Mouse (Mus musculus) heart, postnatal 10 days (tissue): ENCODE measurements around the gene Mapkapk3. TPM values are rescaled to one million over a fixed set of nuclear protein-coding genes. Genes with fewer than 3 reads are reported as not detected.

Experiments
- DNase-seq, 2 experiments: peaks; one replicate each; pipeline ENCODE4 v3.0.0; 2021
- intact Hi-C: fragments of 180-260 bp; cut with DNase I; formaldehyde crosslinking; loops from one replicate; pipeline ENCODE4 v1.15.1; 2025
- total RNA-seq, 2 experiments: library from RNA; stranded (reverse); gene quantifications; 2 replicates each; pipeline ENCODE4 v1.2.3; 2021

The Mapkapk3 gene
- 10 to 100 TPM; 22.1 to 23.3 TPM for total RNA-seq

- intact Hi-C loops, result loop anchor here (2.0 to 10.0 kb wide), 4 partner anchors 125 to 602 kb away; partner anchors contain the start of genes Dcaf1 and Tex264
Observed at GRCm38 (mm10) chr9:107289211-107290076, at the start of gene Mapkapk3. Gene Mapkapk3 (minus strand): TSS chr9:107289877.

GRCm38 (mm10) chr9:107338172-107338883, 48.7 kb upstream of the Mapkapk3 start, which contains the start of gene Hemk1:
Gene Hemk1 (minus strand): TSS chr9:107338350.
- peak; percentile 79 to 86 for DNase-seq
- intact Hi-C loops, result loop anchor here (5.0 kb wide), 1 partner anchor 436 kb away; no protein-coding TSS in a partner anchor

More at GRCm38 (mm10) chr9:107289211-107290076, at the start of gene Mapkapk3:
- DNase-seq, result peak; percentile 92 to 94

GRCm38 (mm10) chr9:107336386-107336785, 46.7 kb upstream of the Mapkapk3 start:
- intact Hi-C loops, result loop anchor here (1.0 to 5.0 kb wide), 2 partner anchors 42 to 434 kb away; no protein-coding TSS in a partner anchor
- DNase-seq, result no peak

- intact Hi-C loops, result loop anchor here (1.0 to 5.0 kb wide), 2 partner anchors 42 to 434 kb away; no protein-coding TSS in a partner anchor
- peak; percentile 84 to 87 for DNase-seq
Observed at GRCm38 (mm10) chr9:107335909-107336308, 46.2 kb upstream of the Mapkapk3 start.

- intact Hi-C loops, result loop anchor here (5.0 kb wide), 1 partner anchor 433 kb away; no protein-coding TSS in a partner anchor
- DNase-seq, result no peak
Observed at GRCm38 (mm10) chr9:107335046-107335445, 45.4 kb upstream of the Mapkapk3 start.

- intact Hi-C loops, result no loop called here
- no peak for DNase-seq
Observed at GRCm38 (mm10) chr9:107334356-107334755, 44.7 kb upstream of the Mapkapk3 start.

GRCm38 (mm10) chr9:107333686-107334085, 44.0 kb upstream of the Mapkapk3 start:
- intact Hi-C loops, result no loop called here
- DNase-seq, result no peak

GRCm38 (mm10) chr9:107330791-107331190, 41.1 kb upstream of the Mapkapk3 start:
- intact Hi-C loops, result no loop called here
- no peak for DNase-seq

- peak in 1 of 2 experiments; percentile 16 for DNase-seq
- intact Hi-C loops, result no loop called here
Observed at GRCm38 (mm10) chr9:107327879-107328620, 38.4 kb upstream of the Mapkapk3 start.

GRCm38 (mm10) chr9:107325904-107326303, 36.2 kb upstream of the Mapkapk3 start:
- DNase-seq, result peak; percentile 77 to 81
- intact Hi-C loops, result no loop called here

GRCm38 (mm10) chr9:107324799-107325561, 35.3 kb upstream of the Mapkapk3 start:
- intact Hi-C loops, result no loop called here
- peak; percentile 41 to 51 for DNase-seq

GRCm38 (mm10) chr9:107323558-107323957, 33.9 kb upstream of the Mapkapk3 start:
- intact Hi-C loops, result loop anchor here (1.0 kb wide), 2 partner anchors 15 to 23 kb away; no protein-coding TSS in a partner anchor
- DNase-seq, result peak; percentile 93 to 95

GRCm38 (mm10) chr9:107322461-107323050, 32.9 kb upstream of the Mapkapk3 start:
- intact Hi-C loops, result loop anchor here (1.0 kb wide), 2 partner anchors 14 to 22 kb away; no protein-coding TSS in a partner anchor
- DNase-seq, result peak; percentile 27 to 37

GRCm38 (mm10) chr9:107315791-107316190, 26.1 kb upstream of the Mapkapk3 start:
- intact Hi-C loops, result no loop called here
- DNase-seq, result peak; percentile 43 to 49

- intact Hi-C loops, result no loop called here
- DNase-seq, result no peak
Observed at GRCm38 (mm10) chr9:107313926-107314325, 24.2 kb upstream of the Mapkapk3 start.

GRCm38 (mm10) chr9:107312811-107313584, 23.3 kb upstream of the Mapkapk3 start:
- no peak for DNase-seq
- intact Hi-C loops, result no loop called here

GRCm38 (mm10) chr9:107309600-107309999, 19.9 kb upstream of the Mapkapk3 start:
- intact Hi-C loops, result no loop called here
- no peak for DNase-seq

GRCm38 (mm10) chr9:107309171-107309570, 19.5 kb upstream of the Mapkapk3 start:
- no peak for DNase-seq
- intact Hi-C loops, result no loop called here
